Mouse (Mus musculus): ENCODE results near the gene Defb30.

DNA sequence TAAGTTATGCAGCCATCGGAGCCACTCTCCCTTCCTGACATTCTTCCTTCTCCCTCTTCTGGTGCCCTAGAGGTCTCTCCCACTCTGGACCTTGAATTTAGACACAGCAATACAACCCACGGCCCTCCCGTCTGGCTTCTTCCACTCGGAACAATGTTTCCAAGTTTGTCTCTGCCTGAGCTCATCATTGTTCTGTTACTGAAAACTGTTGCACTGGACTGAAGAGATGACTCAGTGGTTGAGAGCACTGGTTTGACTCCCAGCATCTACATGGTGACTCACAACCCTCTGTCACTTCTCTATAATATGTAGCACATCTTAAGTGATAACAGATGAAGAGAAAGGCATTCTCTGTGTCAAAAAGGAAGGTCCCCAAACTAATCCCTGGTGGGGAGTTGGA is 35.1 kb downstream of the Defb30 start:
- TF ChIP-seq CTCF (IDR thresholded peaks at IDR 0.05; ENCODE audit: borderline replicate concordance, insufficient read depth, low read length) (no peak), POLR2A (IDR thresholded peaks at IDR 0.05; ENCODE audit: low read depth, low read length) (no peak)
